Mouse (Mus musculus) bone marrow, adult 2 months (tissue): ENCODE measurements around the gene Jak1. TPM values are rescaled to one million over a fixed set of nuclear protein-coding genes. Genes with fewer than 3 reads are reported as not detected.

ENCODE experiments used
- H3K27ac ChIP-seq: fragments of 200-500 bp; 2 replicates; pipeline ENCODE4 v1.5.1; 2012; ENCODE audit warnings: low read depth, mild to moderate bottlenecking, control low read depth, inconsistent platforms, low read length; ENCODE audit not compliant: control insufficient read depth, poor library complexity, insufficient read depth
- H3K4me1 ChIP-seq: fragments of 200-500 bp; 2 replicates; pipeline ENCODE4 v1.6.1; 2011; ENCODE audit warnings: low read length; ENCODE audit not compliant: control insufficient read depth, insufficient read depth
- H3K4me3 ChIP-seq: fragments of 200-500 bp; replicated peaks from 2 replicates; pipeline ENCODE3; 2011; ENCODE audit warnings: mild to moderate bottlenecking, low read depth, low read length, control low read depth; ENCODE audit not compliant: control insufficient read depth
- CTCF ChIP-seq: fragments of 200-500 bp; IDR thresholded peaks from 2 replicates; pipeline ENCODE4 v1.5.1; 2011; ENCODE audit warnings: low read length, control low read depth; ENCODE audit not compliant: control insufficient read depth, insufficient read depth
- POLR2A ChIP-seq: fragments of 200-500 bp; IDR thresholded peaks from 2 replicates; pipeline ENCODE4 v1.6.1; 2011; ENCODE audit warnings: low read depth, mild to moderate bottlenecking, control low read depth, low read length, borderline replicate concordance; ENCODE audit not compliant: control insufficient read depth
- WGBS: fragments of 180-500 bp; shearing (Covaris S2); methylation state at CpG from one replicate; pipeline ENCODE4 v1.1.7; 2018; 5-methylcytosine and 5-hydroxymethylcytosine counted together
- polyA plus RNA-seq: library from polyadenylated mRNA; stranded (reverse); fragments of >200 nt; gene quantifications from 2 replicates; pipeline ENCODE4 v1.2.4, GENCODE M21; 2011; ENCODE audit warnings: low replicate concordance; ENCODE audit not compliant: missing spikeins, insufficient read depth, insufficient read length

Jak1 gene
- polyA plus RNA-seq, 1 experiment, result 44.7 TPM

DNA sequence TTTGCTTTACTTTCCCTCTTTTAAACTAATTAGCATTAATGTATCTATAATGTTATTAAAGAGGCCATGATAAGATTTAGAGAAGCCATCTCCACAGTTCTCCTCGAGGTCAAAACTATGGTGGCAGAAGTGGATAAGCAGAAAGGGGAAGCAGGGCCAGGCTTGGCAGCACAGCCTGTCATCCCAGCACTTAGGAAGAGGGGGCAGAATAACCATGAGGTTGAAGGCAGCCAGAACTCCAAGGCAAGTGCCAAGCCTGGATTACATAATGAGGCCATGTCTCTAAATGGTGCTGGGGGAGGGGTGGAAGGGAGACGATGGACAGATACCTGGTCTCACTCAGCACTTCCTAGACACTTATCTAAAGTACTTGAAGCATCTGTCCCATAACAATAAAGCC, 66.7 kb downstream of the Jak1 start:
- WGBS, result 4% methylated on average over 2 of the region's 2 CpGs

DNA sequence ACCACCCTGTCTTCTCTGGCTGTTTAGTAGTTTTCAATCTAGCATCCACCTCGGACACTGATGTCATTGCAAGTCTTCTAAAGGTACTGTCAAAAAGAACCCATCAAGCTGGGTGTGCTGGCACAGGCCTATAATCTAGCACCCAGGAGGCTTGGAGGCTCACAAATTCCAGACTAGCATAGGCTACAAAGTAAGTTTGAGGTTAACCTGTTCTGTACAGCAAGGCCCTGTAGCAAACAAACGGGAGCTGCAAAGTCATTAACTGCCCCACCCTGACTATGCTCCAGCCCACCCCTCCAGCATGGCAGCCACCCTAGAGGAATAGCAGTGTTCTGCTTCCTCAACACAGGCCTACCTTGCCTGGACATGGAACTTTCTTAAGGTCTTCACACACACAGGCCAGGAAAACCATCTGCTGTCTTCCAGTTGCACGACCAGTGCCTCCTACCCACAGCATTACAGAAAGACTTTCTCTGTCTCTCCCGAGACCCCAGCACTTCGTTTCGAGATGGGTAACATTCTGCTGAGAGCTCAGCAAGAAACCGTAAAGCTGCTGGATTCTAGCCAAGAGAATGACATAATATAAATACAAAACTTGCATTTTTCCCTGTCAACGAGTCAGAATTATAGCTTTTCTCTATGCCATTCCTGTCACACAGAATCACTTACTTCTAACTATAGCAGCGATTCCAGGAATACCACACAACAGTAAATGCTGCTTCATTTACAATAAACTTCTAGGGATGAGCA, 67.5 kb downstream of the Jak1 start:
- no peak for TF ChIP-seq CTCF
- TF ChIP-seq POLR2A, result no peak
- Histone ChIP-seq H3K4me3 (no peak overlapping the region), H3K27ac (no peak overlapping the region), H3K4me1 (peaks cover 6% of the 10 kb centered on the region)
- whole genome bisulfite sequencing, result 73% methylated on average over 9 of the region's 9 CpGs

More for the DNA sequence above, 66.7 kb downstream of the Jak1 start:
- TF ChIP-seq POLR2A, result no peak
- 0 out of 2 replicates have a peak, but pooled peaks have one; percentile 16 for TF ChIP-seq CTCF
- Histone ChIP-seq H3K4me1 (peaks cover 4% of the 10 kb centered on the region), H3K4me3 (no peak overlapping the region), H3K27ac (no peak overlapping the region)

DNA sequence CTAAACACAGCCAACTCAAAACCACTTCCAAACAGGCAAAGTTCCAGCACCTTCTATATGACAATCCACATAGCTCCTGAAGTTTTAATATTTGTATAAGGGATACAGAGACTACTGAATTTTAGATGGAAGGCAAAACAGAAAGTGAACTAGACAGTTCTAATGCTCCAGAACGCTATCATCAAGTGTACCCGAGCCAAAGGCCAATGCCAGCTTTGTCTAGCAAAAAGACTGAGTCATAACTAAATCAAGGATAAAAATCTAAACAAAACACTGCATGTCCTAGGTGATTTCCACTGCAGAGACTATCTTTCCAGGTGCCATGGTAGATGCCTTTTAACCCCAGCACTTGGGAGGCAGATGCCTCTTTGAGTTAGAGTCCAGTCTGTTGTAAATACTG, 68.7 kb downstream of the Jak1 start:
- Histone ChIP-seq H3K27ac (no peak overlapping the region), H3K4me3 (no peak overlapping the region), H3K4me1 (peaks cover 11% of the 10 kb centered on the region)
- TF ChIP-seq POLR2A (no peak), CTCF (no peak)
- WGBS, result 61% methylated on average over 2 of the region's 2 CpGs

DNA sequence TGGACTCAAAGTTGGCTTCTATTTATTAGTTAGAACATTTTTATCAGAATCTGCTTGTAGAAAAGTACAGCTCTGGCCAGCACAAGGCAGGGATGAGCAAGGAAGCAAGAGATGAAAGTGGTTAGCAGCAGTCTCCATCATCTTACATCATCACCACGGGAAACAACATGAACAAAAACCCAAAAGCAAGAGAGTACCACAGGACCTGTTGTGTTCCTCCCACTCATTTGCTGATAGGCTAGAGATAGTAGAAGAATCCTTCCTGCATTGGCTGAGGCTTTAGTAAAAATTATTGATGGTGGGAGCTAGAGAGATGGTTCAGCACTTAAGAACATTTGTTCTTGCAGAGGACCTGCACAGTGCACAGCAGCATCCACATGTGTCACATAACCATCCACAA, 70.9 kb downstream of the Jak1 start:
- Histone ChIP-seq H3K27ac (no peak overlapping the region), H3K4me1 (peaks cover 11% of the 10 kb centered on the region; the same call in 1 of the 2 replicates), H3K4me3 (no peak overlapping the region)
- WGBS, result 35% methylated on average over 1 of the region's 1 CpGs
- TF ChIP-seq CTCF, result no peak
- no peak for TF ChIP-seq POLR2A

DNA sequence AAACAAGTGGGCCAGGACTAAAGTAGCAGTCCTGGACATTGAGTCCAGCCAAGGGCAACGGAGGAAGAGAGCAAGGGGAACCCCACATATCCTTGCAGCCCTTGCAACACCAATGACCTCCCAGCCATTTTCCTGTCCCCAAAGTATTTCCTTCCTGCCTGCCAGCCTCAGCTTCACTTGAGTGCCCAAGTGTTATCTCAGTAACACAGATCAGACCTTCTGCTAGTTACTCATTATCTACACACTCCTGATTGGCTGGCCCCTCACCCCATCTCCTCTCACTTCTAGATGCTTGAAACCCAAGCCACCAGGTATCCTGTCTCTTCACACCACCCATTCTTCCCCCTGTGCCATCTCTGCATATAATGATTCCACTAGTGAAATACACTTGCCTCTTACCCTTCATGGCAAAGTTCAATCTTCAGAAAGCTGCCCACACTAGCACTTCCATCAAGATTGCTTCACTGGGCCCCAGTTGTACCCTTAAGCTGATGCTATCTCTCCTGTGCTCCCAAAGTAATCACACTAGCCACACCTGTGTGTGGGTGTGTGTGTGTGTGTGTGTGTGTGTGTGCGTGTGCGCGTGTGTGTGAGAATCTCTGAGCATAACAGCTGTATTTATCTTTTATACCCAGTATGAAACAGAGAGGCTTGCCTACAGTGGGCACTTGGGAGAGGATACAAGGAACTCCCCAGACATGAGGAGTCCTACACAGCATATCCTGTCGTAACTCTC, 72.7 kb downstream of the Jak1 start:
- H3K4me3 ChIP-seq, result no peak overlapping the region
- TF ChIP-seq CTCF (no peak), POLR2A (no peak)
- H3K4me1 ChIP-seq, result peaks cover 9% of the 10 kb centered on the region; the same call in 1 of the 2 replicates
- peak overlapping the region; percentile 40; the same call in 1 of the 2 replicates for H3K27ac ChIP-seq
- WGBS, result 58% methylated on average over 5 of the region's 5 CpGs

DNA sequence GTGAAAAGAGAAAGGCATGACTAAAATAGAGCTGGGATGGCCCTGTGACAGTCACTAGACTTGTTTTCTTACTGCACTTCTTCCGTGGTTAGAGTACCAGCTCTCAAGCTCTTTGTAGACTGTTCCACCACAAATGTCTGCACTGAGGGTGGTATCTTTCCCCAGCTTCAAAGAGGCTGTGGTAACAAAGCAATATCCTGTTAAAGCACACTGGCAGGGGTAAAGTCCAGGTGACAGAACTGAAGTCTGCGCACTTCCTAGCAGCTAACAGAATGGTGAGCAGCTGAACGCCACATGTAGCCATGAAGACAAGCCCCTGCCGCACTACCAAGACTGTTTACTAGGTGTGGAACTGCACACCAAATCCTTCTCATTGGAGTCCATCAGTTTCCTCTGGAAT, 77.7 kb downstream of the Jak1 start:
- Histone ChIP-seq H3K4me1 (peaks cover 11% of the 10 kb centered on the region; the same call in 1 of the 2 replicates), H3K4me3 (no peak overlapping the region), H3K27ac (no peak overlapping the region)
- TF ChIP-seq POLR2A (no peak), CTCF (no peak)
- 46% methylated on average over 4 of the region's 4 CpGs for WGBS

DNA sequence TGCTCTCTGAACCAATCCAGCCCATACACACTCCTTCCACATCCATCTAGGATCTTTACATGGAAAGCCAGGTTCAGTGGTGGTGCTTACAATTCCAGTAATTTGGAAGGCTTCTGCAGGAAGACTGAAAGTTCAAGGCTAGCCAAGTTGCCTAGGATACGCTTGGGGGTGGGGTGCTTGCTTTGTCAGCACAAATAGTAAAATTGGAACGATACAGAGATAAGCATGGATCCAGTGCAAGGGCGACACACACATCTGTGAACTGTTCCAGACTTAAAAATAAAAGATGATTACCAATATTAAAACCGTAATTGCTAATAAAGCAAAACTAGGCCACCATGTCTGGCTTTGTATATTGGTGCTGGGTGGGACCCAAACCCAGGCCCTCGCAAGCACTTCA, 78.5 kb downstream of the Jak1 start:
- WGBS, result 77% methylated on average over 5 of the region's 5 CpGs
- TF ChIP-seq POLR2A, result no peak
- TF ChIP-seq CTCF, result no peak
- H3K4me3 ChIP-seq, result no peak overlapping the region
- peak overlapping the region; percentile 25; the same call in 1 of the 2 replicates for H3K27ac ChIP-seq
- peaks cover 6% of the 10 kb centered on the region; the same call in 1 of the 2 replicates for H3K4me1 ChIP-seq

DNA sequence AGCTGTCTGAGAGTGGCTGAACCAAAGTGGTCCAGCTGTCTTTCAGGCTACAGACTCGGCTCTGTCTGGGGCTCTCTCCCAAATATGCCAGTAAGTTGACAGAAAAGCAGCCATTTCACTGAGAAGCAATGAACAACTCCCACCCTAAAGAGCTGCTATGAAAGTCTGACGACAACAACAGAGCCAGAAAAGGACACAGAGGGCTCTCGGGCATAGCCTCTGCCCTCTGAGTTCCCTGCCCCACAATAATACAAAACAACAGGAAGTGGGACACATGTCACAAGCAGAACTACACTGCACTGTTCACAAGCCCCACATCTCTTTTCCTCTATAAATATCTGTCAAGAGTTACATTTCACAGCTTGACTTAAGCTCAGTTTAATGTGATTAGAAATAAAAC, 79.9 kb downstream of the Jak1 start:
- TF ChIP-seq POLR2A (no peak), CTCF (no peak)
- peaks cover 6% of the 10 kb centered on the region; the same call in 1 of the 2 replicates for H3K4me1 ChIP-seq
- H3K4me3 ChIP-seq, result no peak overlapping the region
- WGBS, result 18% methylated on average over 3 of the region's 3 CpGs
- peak overlapping the region; percentile 93 for H3K27ac ChIP-seq

DNA sequence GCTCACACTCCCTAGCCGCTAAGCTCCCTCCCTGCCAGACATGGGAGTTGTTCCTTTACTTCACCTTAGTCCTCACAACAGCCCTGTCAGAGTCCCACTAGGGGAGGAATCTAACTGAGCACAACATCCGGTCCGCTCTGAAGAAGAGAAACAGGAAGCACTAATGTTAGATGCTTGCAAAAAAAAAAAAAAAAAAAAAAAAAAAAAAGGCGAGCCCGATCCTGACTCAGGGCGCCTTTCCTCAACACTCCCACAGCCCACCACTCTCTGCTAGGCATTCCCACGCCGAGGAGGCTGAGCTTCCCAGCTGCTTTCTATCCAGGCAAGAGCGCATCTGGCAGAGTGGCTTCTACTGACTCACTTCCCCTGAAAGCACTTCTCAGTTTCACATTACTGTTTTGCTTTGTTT, 82.5 kb downstream of the Jak1 start:
- WGBS, result 5% methylated on average over 9 of the region's 9 CpGs
- Histone ChIP-seq H3K4me1 (peaks cover 6% of the 10 kb centered on the region; the same call in 1 of the 2 replicates), H3K27ac (peak overlapping the region; percentile 90), H3K4me3 (peak overlapping the region; percentile 64)
- TF ChIP-seq POLR2A (no peak), CTCF (no peak)
